Mouse (Mus musculus) embryonic facial prominence, embryonic 10.5 days (tissue): ENCODE results near the gene Slc16a8. TPM values are rescaled to one million over a fixed set of nuclear protein-coding genes. Genes with fewer than 3 reads are reported as not detected.

Experiments used
- DNase-seq: peaks from one replicate; pipeline ENCODE4 v3.0.0-alpha.2; 2017; ENCODE audit warnings: low spot score
- H3K27ac ChIP-seq: fragments of 300-500 bp; sonication (generic); replicated peaks from 2 replicates; pipeline ENCODE4 v1.5.1; 2016; ENCODE audit warnings: mild to moderate bottlenecking
- H3K27me3 ChIP-seq: fragments of 300-500 bp; sonication (generic); replicated peaks from 2 replicates; pipeline ENCODE4 v1.6.1; 2016; ENCODE audit warnings: low read depth, mild to moderate bottlenecking; ENCODE audit not compliant: poor library complexity, severe bottlenecking
- H3K36me3 ChIP-seq: fragments of 300-500 bp; sonication (generic); replicated peaks from 2 replicates; pipeline ENCODE4 v1.6.1; 2016; ENCODE audit warnings: mild to moderate bottlenecking, moderate library complexity
- H3K4me1 ChIP-seq: fragments of 300-500 bp; sonication (generic); 2 replicates; pipeline ENCODE4 v1.6.1; 2016
- H3K4me3 ChIP-seq: fragments of 300-500 bp; sonication (generic); 2 replicates; pipeline ENCODE4 v1.5.1; 2016; ENCODE audit warnings: mild to moderate bottlenecking, moderate library complexity
- H3K9me3 ChIP-seq: fragments of 300-500 bp; sonication (generic); 2 replicates; pipeline ENCODE4 v1.6.1; 2016; ENCODE audit warnings: mild to moderate bottlenecking
- WGBS: fragments of 180-500 bp; shearing (Covaris S2); methylation state at CpG from one replicate; pipeline ENCODE4 v1.1.7; 2016; 5-methylcytosine and 5-hydroxymethylcytosine counted together
- polyA plus RNA-seq: library from polyadenylated mRNA; unstranded; fragments of >200 nt; fragmentation: Nextera tagmentation; extraction: Ambion mirVana; gene quantifications from 2 replicates; pipeline ENCODE4 v1.2.1, GENCODE M21; 2016

The Slc16a8 gene
- polyA plus RNA-seq, 1 experiment from 2014 or later, result 0.16 TPM

DNA sequence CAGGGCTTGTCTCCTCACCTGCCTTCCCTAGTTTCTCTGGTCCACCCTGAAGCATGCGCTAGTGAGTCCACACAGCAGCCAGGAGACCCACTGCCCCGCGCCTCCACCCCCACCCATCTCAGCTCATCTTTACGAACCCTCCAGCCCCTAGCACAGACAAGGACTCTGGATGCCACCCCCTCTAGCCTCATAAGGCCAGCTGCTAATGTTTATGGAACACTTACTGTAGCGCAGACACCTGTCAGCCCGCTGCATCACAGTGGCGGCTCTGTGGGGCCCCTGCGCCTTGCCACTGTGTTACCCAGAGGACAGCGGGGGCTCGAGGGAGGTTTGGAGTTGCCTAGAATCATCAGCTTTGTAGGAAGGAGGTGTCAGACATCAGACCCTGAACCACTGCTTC lies 52.0 kb downstream of the Slc16a8 start:
- H3K4me3 ChIP-seq, result no peak overlapping the region
- WGBS, result 44% methylated on average over 10 of the region's 10 CpGs

DNA sequence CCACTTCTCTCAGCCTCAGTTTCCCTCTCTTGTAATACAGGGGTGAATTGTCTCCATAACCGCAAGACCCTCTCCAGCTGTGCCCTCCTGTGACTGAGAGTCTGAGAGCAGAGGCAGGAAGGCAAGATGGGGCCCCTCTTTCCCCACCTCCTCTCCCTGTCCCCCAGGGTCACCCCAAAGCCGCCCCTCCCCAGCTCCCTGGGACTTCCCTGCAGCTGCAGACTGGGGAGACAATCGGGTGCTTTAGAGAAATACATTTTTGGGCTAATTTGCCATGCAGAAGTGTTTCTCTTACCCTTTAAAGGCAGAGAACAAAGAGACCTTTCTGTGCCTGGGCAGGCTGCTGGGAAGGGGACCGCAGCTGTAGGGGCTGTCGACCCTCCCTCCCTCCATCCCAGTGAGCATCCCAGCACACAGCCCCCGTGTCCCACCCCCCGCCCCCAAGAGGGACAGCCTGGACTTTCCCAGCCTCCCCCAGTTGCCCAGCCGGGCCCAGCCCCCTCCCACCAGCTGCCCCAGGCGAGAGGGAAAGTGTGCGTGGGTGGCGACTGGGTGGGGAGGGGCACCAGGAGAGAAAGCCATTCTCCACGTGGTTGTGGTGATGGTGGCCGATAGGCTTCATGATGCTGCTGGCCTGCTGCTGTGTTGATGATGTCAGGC lies 52.9 kb downstream of the Slc16a8 start:
- Histone ChIP-seq H3K4me3 (peak overlapping the region; percentile 38), H3K27ac (peak overlapping the region; percentile 86), H3K36me3 (no peaks in the 10 kb centered on the region), H3K27me3 (0 out of 2 replicates have a peak, but pooled peaks cover 3% of the 10 kb centered on the region), H3K9me3 (no peaks in the 10 kb centered on the region), H3K4me1 (peaks cover 33% of the 10 kb centered on the region)
- 21% methylated on average over 13 of the region's 13 CpGs for WGBS
- DNase-seq, result peak; percentile 72

More for the DNA sequence above, 52.0 kb downstream of the Slc16a8 start:
- Histone ChIP-seq H3K9me3 (no peaks in the 10 kb centered on the region), H3K27me3 (0 out of 2 replicates have a peak, but pooled peaks cover 3% of the 10 kb centered on the region), H3K27ac (peak overlapping the region; percentile 72), H3K36me3 (no peaks in the 10 kb centered on the region), H3K4me1 (peaks cover 32% of the 10 kb centered on the region)
- DNase-seq, result no peak

Other genes with a start within 250 kb of the Slc16a8 start
- 371 and 392 TPM in 2 replicates for gene H1f0, start 226.3 kb downstream of the Slc16a8 start, polyA plus RNA-seq
- gene Galr3, start 212.9 kb downstream of the Slc16a8 start, polyA plus RNA-seq, result not detected in 2 replicates
- 57.7 and 61.8 TPM in 2 replicates for gene Ankrd54, start 191.9 kb downstream of the Slc16a8 start, polyA plus RNA-seq
- 280 and 287 TPM in 2 replicates for gene Eif3l, start 179.6 kb downstream of the Slc16a8 start, polyA plus RNA-seq
- gene Micall1, start 145.9 kb downstream of the Slc16a8 start, polyA plus RNA-seq, result 7.3 and 7.4 TPM in 2 replicates
- gene Polr2f, start 113.8 kb downstream of the Slc16a8 start, polyA plus RNA-seq, result 414 and 440 TPM in 2 replicates
- gene 1700088E04Rik, start 113.5 kb downstream of the Slc16a8 start, polyA plus RNA-seq, result 8.0 and 8.2 TPM in 2 replicates
- gene Sox10, start 89.5 kb downstream of the Slc16a8 start, polyA plus RNA-seq, result 11.4 and 12.9 TPM in 2 replicates
- gene Pick1, start 25.6 kb downstream of the Slc16a8 start, polyA plus RNA-seq, result 45.6 and 50.1 TPM in 2 replicates
- gene Gm49486, start 25.4 kb downstream of the Slc16a8 start, polyA plus RNA-seq, result 0.29 and 0.35 TPM in 2 replicates
- 2.5 and 6.0 TPM in 2 replicates for gene Baiap2l2, start 30.8 kb upstream of the Slc16a8 start, polyA plus RNA-seq
- 18.4 and 20.4 TPM in 2 replicates for gene Pla2g6, start 73.6 kb upstream of the Slc16a8 start, polyA plus RNA-seq
- gene Maff, start 91.9 kb upstream of the Slc16a8 start, polyA plus RNA-seq, result 1.2 and 1.8 TPM in 2 replicates
- 57.7 and 58.9 TPM in 2 replicates for gene Tmem184b, start 148.8 kb upstream of the Slc16a8 start, polyA plus RNA-seq
- gene Csnk1e, start 200.8 kb upstream of the Slc16a8 start, polyA plus RNA-seq, result 143 and 156 TPM in 2 replicates